Mouse (Mus musculus) CH12.LX (cell line): ENCODE measurements around the gene Pcdh15. TPM values are rescaled to one million over a fixed set of nuclear protein-coding genes. Genes with fewer than 3 reads are reported as not detected.

Experiments used
- DNase-seq: peaks from one replicate; pipeline ENCODE4 v3.0.0-alpha.2; 2013; ENCODE audit errors: extremely low read depth
- H3K27ac ChIP-seq: 2 replicates; pipeline ENCODE4 v1.5.1; 2012; ENCODE audit warnings: low read depth, mild to moderate bottlenecking, control low read depth, moderate library complexity; ENCODE audit not compliant: insufficient read depth
- H3K27me3 ChIP-seq: replicated peaks from 2 replicates; pipeline ENCODE3; 2012; ENCODE audit warnings: inconsistent platforms
- H3K36me3 ChIP-seq, 2 experiments: replicated peaks in 1 of 2; 2 replicates each; pipeline versions ENCODE3 to v1.6.1; 2012; ENCODE audit warnings: inconsistent platforms in 1 of 2, low read length in 1 of 2, mild to moderate bottlenecking in 1 of 2, mixed read lengths in 1 of 2, moderate library complexity in 1 of 2; ENCODE audit not compliant: control insufficient read depth in 1 of 2, insufficient read depth in 1 of 2
- H3K4me1 ChIP-seq, 2 experiments: 2 replicates each; pipeline ENCODE4 v1.6.1; 2012; ENCODE audit warnings: inconsistent platforms in 1 of 2, moderate library complexity in 1 of 2; ENCODE audit not compliant: insufficient read depth in 2 of 2, control insufficient read depth in 1 of 2
- H3K4me2 ChIP-seq: 2 replicates; pipeline ENCODE4 v1.6.1; 2012; ENCODE audit warnings: low read depth, mild to moderate bottlenecking, control low read depth; ENCODE audit not compliant: poor library complexity, insufficient read depth, severe bottlenecking
- H3K4me3 ChIP-seq, 3 experiments: fragments of 150-350 bp in 1 of 3; sonication (generic) in 1 of 3; replicated peaks in 1 of 3; 2 replicates each; pipeline versions ENCODE3 to v1.5.1; 2011 to 2012; ENCODE audit warnings: low read depth in 2 of 3, low read length in 2 of 3, mild to moderate bottlenecking in 2 of 3, moderate library complexity in 2 of 3, control low read depth in 1 of 3, improper control_type of control experiment in 1 of 3, inconsistent platforms in 1 of 3, mixed read lengths in 1 of 3; ENCODE audit not compliant: poor library complexity in 1 of 3
- H3K79me2 ChIP-seq: replicated peaks from 2 replicates; pipeline ENCODE4 v1.6.1; 2012; ENCODE audit warnings: mild to moderate bottlenecking, moderate library complexity; ENCODE audit not compliant: control insufficient read depth, poor library complexity, insufficient read depth, severe bottlenecking; ENCODE audit errors: extremely low read depth
- H3K9ac ChIP-seq: 2 replicates; pipeline ENCODE4 v1.6.1; 2012; ENCODE audit warnings: low read depth, mild to moderate bottlenecking, control low read depth, moderate library complexity; ENCODE audit not compliant: insufficient read depth
- H3K9me3 ChIP-seq: replicated peaks from 2 replicates; pipeline ENCODE3; 2012; ENCODE audit warnings: low read length, inconsistent platforms, mixed read lengths
- CHD1 ChIP-seq: IDR thresholded peaks from 2 replicates; pipeline ENCODE4 v1.6.1; 2012; ENCODE audit warnings: low read depth, low read length, improper control_type of control experiment, inconsistent platforms
- EP300 ChIP-seq: IDR thresholded peaks from 2 replicates; pipeline ENCODE4 v1.6.1; 2011; ENCODE audit warnings: low read length, improper control_type of control experiment
- IRF4 ChIP-seq: IDR thresholded peaks from 2 replicates; pipeline ENCODE4 v1.6.1; 2014; ENCODE audit warnings: low read depth, mild to moderate bottlenecking, inconsistent platforms, low read length, improper control_type of control experiment
- JUND ChIP-seq: conservative IDR thresholded peaks from 2 replicates; pipeline ENCODE4 v1.6.1; 2011; ENCODE audit warnings: low read depth, low read length, improper control_type of control experiment
- MAFK ChIP-seq: IDR thresholded peaks from 2 replicates; pipeline ENCODE4 v1.6.1; 2011; ENCODE audit warnings: low read length, improper control_type of control experiment; ENCODE audit not compliant: insufficient replicate concordance
- MXI1 ChIP-seq: IDR thresholded peaks from 2 replicates; pipeline ENCODE4 v1.6.1; 2011; ENCODE audit warnings: mild to moderate bottlenecking, low read depth, low read length, improper control_type of control experiment
- NELFE ChIP-seq: IDR thresholded peaks from 2 replicates; pipeline ENCODE4 v1.6.1; 2011; ENCODE audit warnings: low read depth, low read length, improper control_type of control experiment
- RAD21 ChIP-seq: IDR thresholded peaks from 2 replicates; pipeline ENCODE4 v1.6.1; 2011; ENCODE audit warnings: low read depth, mild to moderate bottlenecking, low read length, improper control_type of control experiment, moderate library complexity
- TBP ChIP-seq: conservative IDR thresholded peaks from 2 replicates; pipeline ENCODE4 v1.6.1; 2011; ENCODE audit warnings: low read depth, low read length, improper control_type of control experiment
- TCF12 ChIP-seq: IDR thresholded peaks from 2 replicates; pipeline ENCODE4 v1.6.1; 2014; ENCODE audit warnings: low read depth, mild to moderate bottlenecking, inconsistent platforms, low read length, improper control_type of control experiment
- dilution Hi-C: fragments of 300-500 bp; cut with MboI; formaldehyde crosslinking; loops from 2 replicates; pipeline ENCODE4 v1.14.3; 2020; ENCODE audit warnings: low sequenced_read_pairs; ENCODE audit not compliant: extremely low pct_unique_long_range_greater_than_20kb, extremely low pct_ligation_motif_present
- in situ Hi-C: fragments of 300-500 bp; cut with MboI; formaldehyde crosslinking; loops from 3 replicates; pipeline ENCODE4 v1.14.3; 2019; ENCODE audit warnings: low sequenced_read_pairs, low pct_ligation_motif_present, low pct_unique_long_range_greater_than_20kb, mixed read lengths
- polyA plus RNA-seq: library from polyadenylated mRNA; unstranded; fragments of >175 nt; gene quantifications from 2 replicates; pipeline ENCODE4 v1.2.1, GENCODE M21; 2012; ENCODE audit warnings: low read depth; ENCODE audit not compliant: insufficient read length
- total RNA-seq, 2 experiments: library from RNA; depleted of rRNA; stranded (reverse); fragments of 300-350 nt in 1 of 2; fragments of >200 nt in 1 of 2; gene quantifications; 2 replicates each; pipeline ENCODE4 v1.2.3; 2012 to 2014

Pcdh15 gene
- total and polyA plus RNA-seq, 3 experiments = not detected

DNA sequence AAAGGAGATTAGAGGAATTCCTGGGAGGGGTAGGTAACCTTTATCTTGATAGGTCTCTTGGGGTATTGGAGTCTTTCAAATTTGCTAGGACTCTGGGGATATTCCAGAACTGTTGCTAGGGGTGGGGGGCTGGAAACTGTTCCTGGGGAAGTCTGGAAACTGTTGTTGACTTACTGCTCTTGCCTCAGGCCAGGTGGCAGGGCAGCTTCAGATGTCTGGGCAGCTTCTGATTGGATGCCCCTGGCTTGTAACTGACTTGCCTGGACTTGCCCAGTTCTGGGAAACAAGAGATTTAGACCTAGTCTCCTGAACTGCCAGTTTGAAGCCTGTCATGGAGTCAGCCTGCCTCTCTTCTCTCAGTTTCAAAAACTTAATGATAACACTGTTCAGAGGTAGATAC is 1414.6 kb downstream of the Pcdh15 start:
- H3K27me3 ChIP-seq = no peaks in the 10 kb centered on the region
- H3K27ac ChIP-seq = no peak overlapping the region
- dilution Hi-C loops (no loop called here), in situ Hi-C loops (no loop called here)
- no peaks in the 10 kb centered on the region for H3K79me2 ChIP-seq
- no peak overlapping the region for H3K4me3 ChIP-seq
- H3K9ac ChIP-seq = no peak overlapping the region
- H3K36me3 ChIP-seq = no peaks in the 10 kb centered on the region
- peak; percentile 25 for DNase-seq
- no peak overlapping the region for H3K4me2 ChIP-seq
- H3K4me1 ChIP-seq = peaks cover 5 to 9% of the 10 kb centered on the region in 2 experiments; a peak in 2 of 4 replicates
- TF ChIP-seq EP300 (peak; percentile 39; the same call in 1 of the 2 replicates), MAFK (no peak), TCF12 (0 out of 2 replicates have a peak, but pooled peaks have one; percentile 34), JUND (no peak), CHD1 (peak; percentile 61; the same call in 1 of the 2 replicates)
- no peaks in the 10 kb centered on the region for H3K9me3 ChIP-seq

DNA sequence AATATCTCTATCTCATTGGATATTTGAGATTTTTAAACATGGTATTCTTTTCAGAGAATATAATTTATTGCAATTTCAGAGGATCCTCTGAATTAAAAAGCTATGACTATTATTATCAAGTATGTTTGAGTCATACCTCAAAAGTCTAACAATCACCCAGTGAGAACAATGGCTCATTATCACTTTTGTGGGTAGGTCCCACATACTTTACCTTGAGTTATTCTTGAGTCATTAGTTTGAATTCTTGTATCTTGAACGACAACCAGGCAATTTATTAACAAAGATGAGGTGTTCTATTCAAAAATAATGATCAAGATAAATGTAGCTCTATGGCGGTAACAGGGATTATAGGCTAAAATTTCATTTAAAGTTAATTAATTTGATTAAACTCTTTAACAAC is 1439.2 kb downstream of the Pcdh15 start:
- Histone ChIP-seq H3K27ac (no peak overlapping the region), H3K27me3 (no peaks in the 10 kb centered on the region), H3K4me3 (no peak overlapping the region), H3K4me1 (no peaks in the 10 kb centered on the region), H3K9ac (no peak overlapping the region), H3K4me2 (no peak overlapping the region), H3K9me3 (no peaks in the 10 kb centered on the region), H3K36me3 (no peaks in the 10 kb centered on the region), H3K79me2 (no peaks in the 10 kb centered on the region)
- dilution Hi-C loops = no loop called here
- in situ Hi-C loops = no loop called here
- no peak for TF ChIP-seq TBP
- no peak for DNase-seq

- no peaks in the 10 kb centered on the region for H3K36me3 ChIP-seq
- DNase-seq = no peak
- no peak overlapping the region for H3K4me3 ChIP-seq
- in situ Hi-C loops = no loop called here
- H3K79me2 ChIP-seq = no peaks in the 10 kb centered on the region
- H3K27me3 ChIP-seq = no peaks in the 10 kb centered on the region
- dilution Hi-C loops = no loop called here
- TF ChIP-seq IRF4 (no peak), MXI1 (no peak), RAD21 (no peak), TCF12 (no peak), NELFE (no peak)
- no peak overlapping the region for H3K27ac ChIP-seq
- H3K4me2 ChIP-seq = no peak overlapping the region
- no peaks in the 10 kb centered on the region for H3K9me3 ChIP-seq
- H3K9ac ChIP-seq = no peak overlapping the region
- no peaks in the 10 kb centered on the region for H3K4me1 ChIP-seq
Observed at GRCm38 (mm10) chr10:74555326-74555725, 1456.2 kb downstream of the Pcdh15 start.
